Mouse (Mus musculus): ENCODE results near the gene B9d2. TPM values are rescaled to one million over a fixed set of nuclear protein-coding genes. Genes with fewer than 3 reads are reported as not detected.

B9d2 gene
- polyA plus RNA-seq (2011; ENCODE audit: insufficient read depth, insufficient read length, low replicate concordance, missing spikeins) = 19.1 and 40.8 TPM in 2 replicates

- Histone ChIP-seq H3K4me3 (replicated peaks; ENCODE audit: control insufficient read depth, low read depth, low read length) (peak within 1 kb of the TSS; percentile 87), H3K4me1 (ENCODE audit: control insufficient read depth, insufficient read depth, low read length) (peaks cover 24% of the 10 kb centered on the region), H3K27ac (ENCODE audit: control insufficient read depth, insufficient read depth, low read depth, low read length, poor library complexity) (peak within 1 kb of the TSS; percentile 97)
- TF ChIP-seq POLR2A (IDR thresholded peaks at IDR 0.05; ENCODE audit: borderline replicate concordance, control insufficient read depth, low read depth, low read length) (peak; percentile 53; the same call in 1 of the 2 replicates), CTCF (IDR thresholded peaks at IDR 0.05; ENCODE audit: control insufficient read depth, insufficient read depth, low read length) (no peak)
- under 1% methylated on average over 46 of the region's 46 CpGs for WGBS
Observed at GRCm38 (mm10) chr7:25680514-25681258, at the start of gene B9d2. Gene B9d2 (plus strand): TSS chr7:25680780.

GRCm38 (mm10) chr7:25632679-25633078, 47.9 kb upstream of the B9d2 start:
- TF ChIP-seq CTCF (IDR thresholded peaks at IDR 0.05; ENCODE audit: control insufficient read depth, insufficient read depth, low read length) (no peak; the same call in 1 of the 2 replicates), POLR2A (IDR thresholded peaks at IDR 0.05; ENCODE audit: borderline replicate concordance, control insufficient read depth, low read depth, low read length) (peak; percentile 43; the same call in 1 of the 2 replicates)
- Histone ChIP-seq H3K4me3 (replicated peaks; ENCODE audit: control insufficient read depth, low read depth, low read length) (peak overlapping the region; percentile 6), H3K27ac (ENCODE audit: control insufficient read depth, insufficient read depth, low read depth, low read length, poor library complexity) (peak overlapping the region; percentile 87), H3K4me1 (ENCODE audit: control insufficient read depth, insufficient read depth, low read length) (peaks cover 16% of the 10 kb centered on the region)
- WGBS = 6% methylated on average over 5 of the region's 5 CpGs

GRCm38 (mm10) chr7:25636373-25636772, 44.2 kb upstream of the B9d2 start:
- no peak overlapping the region for H3K4me3 ChIP-seq (replicated peaks; ENCODE audit: control insufficient read depth, low read depth, low read length)
- H3K4me1 ChIP-seq (ENCODE audit: control insufficient read depth, insufficient read depth, low read length) = peaks cover 14% of the 10 kb centered on the region
- TF ChIP-seq POLR2A (IDR thresholded peaks at IDR 0.05; ENCODE audit: borderline replicate concordance, control insufficient read depth, low read depth, low read length) = peak; percentile 32; the same call in 1 of the 2 replicates
- TF ChIP-seq CTCF (IDR thresholded peaks at IDR 0.05; ENCODE audit: control insufficient read depth, insufficient read depth, low read length) = no peak
- 56% methylated on average over 3 of the region's 3 CpGs for WGBS
- H3K27ac ChIP-seq (ENCODE audit: control insufficient read depth, insufficient read depth, low read depth, low read length, poor library complexity) = peak overlapping the region; percentile 94

GRCm38 (mm10) chr7:25637099-25637498, 43.5 kb upstream of the B9d2 start:
- H3K4me3 ChIP-seq (replicated peaks; ENCODE audit: control insufficient read depth, low read depth, low read length) = no peak overlapping the region
- TF ChIP-seq CTCF (IDR thresholded peaks at IDR 0.05; ENCODE audit: control insufficient read depth, insufficient read depth, low read length) (no peak), POLR2A (IDR thresholded peaks at IDR 0.05; ENCODE audit: borderline replicate concordance, control insufficient read depth, low read depth, low read length) (no peak)
- H3K4me1 ChIP-seq (ENCODE audit: control insufficient read depth, insufficient read depth, low read length) = peaks cover 14% of the 10 kb centered on the region
- 81% methylated on average over 5 of the region's 5 CpGs for WGBS
- peak overlapping the region; percentile 94 for H3K27ac ChIP-seq (ENCODE audit: control insufficient read depth, insufficient read depth, low read depth, low read length, poor library complexity)

- TF ChIP-seq POLR2A (IDR thresholded peaks at IDR 0.05; ENCODE audit: borderline replicate concordance, control insufficient read depth, low read depth, low read length) (no peak), CTCF (IDR thresholded peaks at IDR 0.05; ENCODE audit: control insufficient read depth, insufficient read depth, low read length) (no peak)
Observed at GRCm38 (mm10) chr7:25639754-25640153, 40.8 kb upstream of the B9d2 start.

GRCm38 (mm10) chr7:25644136-25644535, 36.4 kb upstream of the B9d2 start:
- TF ChIP-seq POLR2A (IDR thresholded peaks at IDR 0.05; ENCODE audit: borderline replicate concordance, control insufficient read depth, low read depth, low read length) (no peak), CTCF (IDR thresholded peaks at IDR 0.05; ENCODE audit: control insufficient read depth, insufficient read depth, low read length) (no peak)
- no peak overlapping the region for H3K27ac ChIP-seq (ENCODE audit: control insufficient read depth, insufficient read depth, low read depth, low read length, poor library complexity)
- peaks cover 23% of the 10 kb centered on the region for H3K4me1 ChIP-seq (ENCODE audit: control insufficient read depth, insufficient read depth, low read length)
- 20% methylated on average over 10 of the region's 10 CpGs for WGBS
- H3K4me3 ChIP-seq (replicated peaks; ENCODE audit: control insufficient read depth, low read depth, low read length) = no peak overlapping the region

More at GRCm38 (mm10) chr7:25639754-25640153, 40.8 kb upstream of the B9d2 start:
- no peak overlapping the region for H3K27ac ChIP-seq (ENCODE audit: control insufficient read depth, insufficient read depth, low read depth, low read length, poor library complexity)
- peaks cover 12% of the 10 kb centered on the region for H3K4me1 ChIP-seq (ENCODE audit: control insufficient read depth, insufficient read depth, low read length)
- 94% methylated on average over 4 of the region's 4 CpGs for WGBS
- H3K4me3 ChIP-seq (replicated peaks; ENCODE audit: control insufficient read depth, low read depth, low read length) = no peak overlapping the region

- 10% methylated on average over 4 of the region's 4 CpGs for WGBS
- no peak overlapping the region for H3K4me3 ChIP-seq (replicated peaks; ENCODE audit: control insufficient read depth, low read depth, low read length)
- H3K27ac ChIP-seq (ENCODE audit: control insufficient read depth, insufficient read depth, low read depth, low read length, poor library complexity) = peak overlapping the region; percentile 36
- TF ChIP-seq CTCF (IDR thresholded peaks at IDR 0.05; ENCODE audit: control insufficient read depth, insufficient read depth, low read length) (no peak), POLR2A (IDR thresholded peaks at IDR 0.05; ENCODE audit: borderline replicate concordance, control insufficient read depth, low read depth, low read length) (no peak)
- H3K4me1 ChIP-seq (ENCODE audit: control insufficient read depth, insufficient read depth, low read length) = peaks cover 25% of the 10 kb centered on the region
Observed at GRCm38 (mm10) chr7:25644631-25645030, 35.9 kb upstream of the B9d2 start.

GRCm38 (mm10) chr7:25645074-25645473, 35.5 kb upstream of the B9d2 start:
- H3K27ac ChIP-seq (ENCODE audit: control insufficient read depth, insufficient read depth, low read depth, low read length, poor library complexity) = peak overlapping the region; percentile 36
- TF ChIP-seq CTCF (IDR thresholded peaks at IDR 0.05; ENCODE audit: control insufficient read depth, insufficient read depth, low read length) (no peak), POLR2A (IDR thresholded peaks at IDR 0.05; ENCODE audit: borderline replicate concordance, control insufficient read depth, low read depth, low read length) (no peak)
- 13% methylated on average over 14 of the region's 14 CpGs for WGBS
- H3K4me3 ChIP-seq (replicated peaks; ENCODE audit: control insufficient read depth, low read depth, low read length) = no peak overlapping the region
- peaks cover 25% of the 10 kb centered on the region for H3K4me1 ChIP-seq (ENCODE audit: control insufficient read depth, insufficient read depth, low read length)
